Mouse (Mus musculus): ENCODE results near the gene Zfp59. TPM values are rescaled to one million over a fixed set of nuclear protein-coding genes. Genes with fewer than 3 reads are reported as not detected.

The Zfp59 gene
- total and polyA plus RNA-seq, 3 experiments: 4.6 to 6.9 TPM; not detected in 1

GRCm38 (mm10) chr7:27840104-27840503, 1.7 kb downstream of the Zfp59 start:
- Histone ChIP-seq H3K27me3 (ENCODE audit: control insufficient read depth in 1 of 2, insufficient read depth in 2 of 2, low read length in 2 of 2) (no peaks in the 10 kb centered on the region), H3K79me2 (ENCODE audit: control insufficient read depth, insufficient read depth, low read length, poor library complexity) (no peaks in the 10 kb centered on the region; the same call in 1 of the 2 replicates), H3K27ac (ENCODE audit: control insufficient read depth, low read depth, low read length) (no peak overlapping the region), H3K4me3 (ENCODE audit: control insufficient read depth in 1 of 2, insufficient read depth in 1 of 2, low read depth in 2 of 2, low read length in 2 of 2) (no peak overlapping the region), H3K4me1 (ENCODE audit: control insufficient read depth in 1 of 2, insufficient read depth in 2 of 2, low read length in 2 of 2) (peaks cover 3 to 6% of the 10 kb centered on the region in 2 experiments; a peak in 3 of 4 replicates), H3K9ac (ENCODE audit: control insufficient read depth, low read depth, low read length, poor library complexity, severe bottlenecking) (no peak overlapping the region), H3K9me3 (replicated peaks; ENCODE audit: insufficient read depth, low read length) (no peaks in the 10 kb centered on the region), H3K36me3 (ENCODE audit: control insufficient read depth in 1 of 2, insufficient read depth in 2 of 2, low read length in 2 of 2) (peaks cover 0 to 3% of the 10 kb centered on the region in 2 experiments; a peak in 2 of 4 replicates)
- TF ChIP-seq CTCF (IDR thresholded peaks at IDR 0.05 in 2 of 3, conservative IDR thresholded peaks at IDR 0.05 in 1 of 3; ENCODE audit: control insufficient read depth in 1 of 3, insufficient read depth in 1 of 3, low read depth in 2 of 3, low read length in 3 of 3, poor library complexity in 1 of 3, severe bottlenecking in 1 of 3) (no peak), TBP (IDR thresholded peaks at IDR 0.05; ENCODE audit: low read depth, low read length) (no peak), RAD21 (IDR thresholded peaks at IDR 0.05; ENCODE audit: low read depth, low read length) (no peak), BHLHE40 (IDR thresholded peaks at IDR 0.05; ENCODE audit: borderline replicate concordance, low read depth, low read length) (no peak), TCF12 (IDR thresholded peaks at IDR 0.05; ENCODE audit: low read depth, low read length) (no peak), MXI1 (IDR thresholded peaks at IDR 0.05; ENCODE audit: low read depth, low read length) (no peak), SMC3 (IDR thresholded peaks at IDR 0.05; ENCODE audit: low read depth, low read length) (no peak), ZNF384 (IDR thresholded peaks at IDR 0.05; ENCODE audit: low read depth, low read length) (no peak), USF2 (IDR thresholded peaks at IDR 0.05; ENCODE audit: borderline replicate concordance in 1 of 2, insufficient read depth in 1 of 2, low read depth in 1 of 2, low read length in 2 of 2) (no peak), GABPA (IDR thresholded peaks at IDR 0.05; ENCODE audit: low read depth, low read length) (no peak), POLR2AphosphoS2 (IDR thresholded peaks at IDR 0.05; ENCODE audit: low read length) (no peak), POLR2AphosphoS5 (IDR thresholded peaks at IDR 0.05; ENCODE audit: borderline replicate concordance, low read depth, low read length) (no peak), ETS1 (IDR thresholded peaks at IDR 0.05; ENCODE audit: low read depth, low read length) (no peak), GATA1 (IDR thresholded peaks at IDR 0.05; ENCODE audit: low read depth, low read length) (no peak)
- no peak for DNase-seq (ENCODE audit: low read depth, low spot score)

DNA sequence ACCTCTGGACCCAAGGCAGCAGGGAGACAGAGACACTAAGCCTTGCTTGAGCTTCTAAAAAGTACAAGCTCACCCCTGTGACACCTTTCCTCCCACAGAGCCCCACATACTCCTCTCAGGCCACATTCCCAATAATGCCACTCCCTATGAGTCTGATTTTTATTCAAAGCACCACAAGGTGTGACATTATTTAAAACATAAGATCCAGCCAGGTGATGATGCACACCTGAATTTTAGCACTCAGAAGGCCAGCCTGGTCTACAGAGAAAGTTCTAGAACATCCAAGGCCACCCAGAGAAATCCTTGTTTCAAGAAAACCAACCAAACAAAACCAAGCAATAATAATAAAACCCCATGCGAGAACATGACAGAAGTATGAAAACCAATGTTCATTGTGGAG, 18.8 kb downstream of the Zfp59 start, which contains the start of gene Zfp607a:
Zfp607a (plus strand) TSS at position 301 of the 400 bp plus-strand sequence.
- H3K27me3 ChIP-seq (ENCODE audit: control insufficient read depth in 1 of 2, insufficient read depth in 2 of 2, low read length in 2 of 2): no peaks in the 10 kb centered on the region
- no peak for TF ChIP-seq KAT2A (conservative IDR thresholded peaks at IDR 0.05; ENCODE audit: low read depth, low read length)
- no peak for TF ChIP-seq SMC3 (IDR thresholded peaks at IDR 0.05; ENCODE audit: low read depth, low read length)
- TF ChIP-seq TAL1 (IDR thresholded peaks at IDR 0.05; ENCODE audit: low read length): no peak
- no peak for TF ChIP-seq MYC (IDR thresholded peaks at IDR 0.05; ENCODE audit: low read depth, low read length)
- TF ChIP-seq GATA1 (IDR thresholded peaks at IDR 0.05; ENCODE audit: low read depth, low read length): no peak
- TF ChIP-seq CTCF (IDR thresholded peaks at IDR 0.05 in 2 of 3, conservative IDR thresholded peaks at IDR 0.05 in 1 of 3; ENCODE audit: control insufficient read depth in 1 of 3, insufficient read depth in 1 of 3, low read depth in 2 of 3, low read length in 3 of 3, poor library complexity in 1 of 3, severe bottlenecking in 1 of 3): no peak
- TF ChIP-seq ZKSCAN1 (IDR thresholded peaks at IDR 0.05; ENCODE audit: low read depth, low read length): no peak
- no peak for TF ChIP-seq CHD1 (IDR thresholded peaks at IDR 0.05; ENCODE audit: low read depth, low read length)
- TF ChIP-seq CHD2 (IDR thresholded peaks at IDR 0.05; ENCODE audit: low read length): no peak
- TF ChIP-seq EP300 (IDR thresholded peaks at IDR 0.05; ENCODE audit: low read depth in 1 of 2, low read length in 2 of 2): no peak
- TF ChIP-seq BHLHE40 (IDR thresholded peaks at IDR 0.05; ENCODE audit: borderline replicate concordance, low read depth, low read length): no peak
- no peak for TF ChIP-seq MAZ (IDR thresholded peaks at IDR 0.05; ENCODE audit: low read depth, low read length)
- no peak for TF ChIP-seq E2F4 (IDR thresholded peaks at IDR 0.05; ENCODE audit: borderline replicate concordance, low read depth, low read length)
- TF ChIP-seq RAD21 (IDR thresholded peaks at IDR 0.05; ENCODE audit: low read depth, low read length): no peak
- no peak for TF ChIP-seq MXI1 (IDR thresholded peaks at IDR 0.05; ENCODE audit: low read depth, low read length)
- TF ChIP-seq GABPA (IDR thresholded peaks at IDR 0.05; ENCODE audit: low read depth, low read length): no peak
- no peak for TF ChIP-seq TBP (IDR thresholded peaks at IDR 0.05; ENCODE audit: low read depth, low read length)
- H3K4me3 ChIP-seq (ENCODE audit: control insufficient read depth in 1 of 2, insufficient read depth in 1 of 2, low read depth in 2 of 2, low read length in 2 of 2): no peak within 1 kb of the TSS
- H3K27ac ChIP-seq (ENCODE audit: control insufficient read depth, low read depth, low read length): no peak within 1 kb of the TSS
- H3K9me3 ChIP-seq (replicated peaks; ENCODE audit: insufficient read depth, low read length): no peaks in the 10 kb centered on the region
- H3K4me1 ChIP-seq (ENCODE audit: control insufficient read depth in 1 of 2, insufficient read depth in 2 of 2, low read length in 2 of 2): peaks cover 5 to 9% of the 10 kb centered on the region in 2 experiments
- peaks cover 11% of the 10 kb centered on the region for H3K79me2 ChIP-seq (ENCODE audit: control insufficient read depth, insufficient read depth, low read length, poor library complexity)
- H3K9ac ChIP-seq (ENCODE audit: control insufficient read depth, low read depth, low read length, poor library complexity, severe bottlenecking): no peak within 1 kb of the TSS
- no peak for DNase-seq (ENCODE audit: low read depth, low spot score)
- H3K36me3 ChIP-seq (ENCODE audit: control insufficient read depth in 1 of 2, insufficient read depth in 2 of 2, low read length in 2 of 2): peaks cover 2 to 4% of the 10 kb centered on the region in 2 experiments; a peak in 3 of 4 replicates

Data from MEL (cell line).